Mouse (Mus musculus): ENCODE results near the gene Mybpc2. TPM values are rescaled to one million over a fixed set of nuclear protein-coding genes. Genes with fewer than 3 reads are reported as not detected.
A peak's percentile ranks its signal among the peaks of the same experiment; 100 is the strongest.

Gene Mybpc2
- total and polyA plus RNA-seq, 3 experiments: 2.0 to 8.3 (median 5.0) TPM

GRCm38 (mm10) chr7:44529518-44529917 is 5.1 kb upstream of the Mybpc2 start:
- Histone ChIP-seq H3K9ac (ENCODE audit: insufficient read depth, low read depth) (peak overlapping the region; percentile 43; the same call in 1 of the 2 replicates), H3K9me3 (replicated peaks; ENCODE audit: low read length) (no peaks in the 10 kb centered on the region), H3K4me3 (replicated peaks in 1 of 3; ENCODE audit: low read depth in 2 of 3, low read length in 2 of 3, poor library complexity in 1 of 3) (peak overlapping the region; percentile 65 to 77 (median 72)), H3K79me2 (replicated peaks; ENCODE audit: control insufficient read depth, extremely low read depth, insufficient read depth, poor library complexity, severe bottlenecking) (peaks cover 10% of the 10 kb centered on the region), H3K36me3 (replicated peaks in 1 of 2; ENCODE audit: control insufficient read depth in 1 of 2, insufficient read depth in 1 of 2, low read length in 1 of 2) (peaks cover 16 to 53% of the 10 kb centered on the region in 2 experiments), H3K27ac (ENCODE audit: insufficient read depth, low read depth) (peak overlapping the region; percentile 98), H3K4me2 (ENCODE audit: insufficient read depth, low read depth, poor library complexity, severe bottlenecking) (peak overlapping the region; percentile 59), H3K27me3 (replicated peaks) (no peaks in the 10 kb centered on the region), H3K4me1 (ENCODE audit: control insufficient read depth in 1 of 2, insufficient read depth in 2 of 2) (peaks cover 42 to 57% of the 10 kb centered on the region in 2 experiments)
- no peak for TF ChIP-seq ZNF384 (IDR thresholded peaks at IDR 0.05; ENCODE audit: low read depth, low read length)
- TF ChIP-seq MYC (IDR thresholded peaks at IDR 0.05; ENCODE audit: low read depth, low read length): no peak
- TF ChIP-seq ZKSCAN1 (IDR thresholded peaks at IDR 0.05; ENCODE audit: borderline replicate concordance, low read depth, low read length): no peak
- peak; percentile 82 for TF ChIP-seq ETS1 (conservative IDR thresholded peaks at IDR 0.05; ENCODE audit: low read depth, low read length)
- no peak for TF ChIP-seq GABPA (IDR thresholded peaks at IDR 0.05; ENCODE audit: insufficient replicate concordance, low read depth, low read length)
- TF ChIP-seq MXI1 (IDR thresholded peaks at IDR 0.05; ENCODE audit: low read depth, low read length): no peak; the same call in 1 of the 2 replicates
- no peak for TF ChIP-seq JUN (IDR thresholded peaks at IDR 0.05; ENCODE audit: insufficient read depth, low read depth, low read length)
- TF ChIP-seq PAX5 (IDR thresholded peaks at IDR 0.05; ENCODE audit: low read length): no peak
- TF ChIP-seq MAFK (IDR thresholded peaks at IDR 0.05; ENCODE audit: insufficient replicate concordance, low read length): peak; percentile 37; the same call in 1 of the 2 replicates
- no peak for TF ChIP-seq JUND (conservative IDR thresholded peaks at IDR 0.05; ENCODE audit: low read depth, low read length)
- no peak for TF ChIP-seq ZC3H11A (IDR thresholded peaks at IDR 0.05; ENCODE audit: low read depth, low read length)
- TF ChIP-seq HCFC1 (IDR thresholded peaks at IDR 0.05; ENCODE audit: low read depth, low read length): peak; percentile 23
- TF ChIP-seq UBTF (IDR thresholded peaks at IDR 0.05; ENCODE audit: low read depth, low read length): no peak; the same call in 1 of the 2 replicates
- TF ChIP-seq USF2 (conservative IDR thresholded peaks at IDR 0.05; ENCODE audit: low read depth, low read length): no peak
- TF ChIP-seq USF1 (IDR thresholded peaks at IDR 0.05; ENCODE audit: low read depth, low read length): no peak
- TF ChIP-seq NELFE (IDR thresholded peaks at IDR 0.05; ENCODE audit: low read depth, low read length): 0 out of 2 replicates have a peak, but pooled peaks have one; percentile 28
- TF ChIP-seq RCOR1 (conservative IDR thresholded peaks at IDR 0.05; ENCODE audit: low read depth, low read length): no peak
- no peak for TF ChIP-seq CTCF (conservative IDR thresholded peaks at IDR 0.05 in 1 of 2, IDR thresholded peaks at IDR 0.05 in 1 of 2; ENCODE audit: low read depth in 2 of 2, low read length in 2 of 2)
- TF ChIP-seq MAZ (IDR thresholded peaks at IDR 0.05; ENCODE audit: low read depth, low read length): peak; percentile 95
- TF ChIP-seq ZMIZ1 (IDR thresholded peaks at IDR 0.05; ENCODE audit: low read depth, low read length): no peak
- TF ChIP-seq SIN3A (IDR thresholded peaks at IDR 0.05; ENCODE audit: low read length): no peak; the same call in none of the 2 replicates
- TF ChIP-seq IRF4 (IDR thresholded peaks at IDR 0.05; ENCODE audit: low read depth, low read length): peak; percentile 70; the same call in 1 of the 2 replicates
- TF ChIP-seq RAD21 (IDR thresholded peaks at IDR 0.05; ENCODE audit: low read depth, low read length): no peak
- no peak for TF ChIP-seq E2F4 (IDR thresholded peaks at IDR 0.05; ENCODE audit: insufficient replicate concordance, low read depth, low read length)
- TF ChIP-seq CHD2 (IDR thresholded peaks at IDR 0.05; ENCODE audit: low read length): peak; percentile 80
- TF ChIP-seq MAX (IDR thresholded peaks at IDR 0.05; ENCODE audit: low read length): no peak
- TF ChIP-seq TCF12 (IDR thresholded peaks at IDR 0.05; ENCODE audit: low read depth, low read length): peak; percentile 94
- TF ChIP-seq EP300 (IDR thresholded peaks at IDR 0.05; ENCODE audit: low read length): peak; percentile 61
- TF ChIP-seq TBP (conservative IDR thresholded peaks at IDR 0.05; ENCODE audit: low read depth, low read length): 0 out of 2 replicates have a peak, but pooled peaks have one; percentile 23
- TF ChIP-seq POLR2AphosphoS2 (IDR thresholded peaks at IDR 0.05; ENCODE audit: low read depth, low read length): no peak
- peak; percentile 36; the same call in 1 of the 2 replicates for TF ChIP-seq POLR2A (IDR thresholded peaks at IDR 0.05; ENCODE audit: low read depth, low read length)
- peak; percentile 69 for TF ChIP-seq BHLHE40 (IDR thresholded peaks at IDR 0.05; ENCODE audit: low read depth, low read length)
- TF ChIP-seq NRF1 (IDR thresholded peaks at IDR 0.05; ENCODE audit: low read depth, low read length): no peak
- TF ChIP-seq CHD1 (IDR thresholded peaks at IDR 0.05; ENCODE audit: low read depth, low read length): no peak
- no peak for TF ChIP-seq ELF1 (IDR thresholded peaks at IDR 0.05; ENCODE audit: low read depth, low read length)
- no peak; the same call in 1 of the 2 replicates for TF ChIP-seq SMC3 (IDR thresholded peaks at IDR 0.05; ENCODE audit: low read depth, low read length)
- TF ChIP-seq MEF2A (IDR thresholded peaks at IDR 0.05; ENCODE audit: borderline replicate concordance, low read depth, low read length): peak; percentile 74
- no peak for TF ChIP-seq KAT2A (IDR thresholded peaks at IDR 0.05; ENCODE audit: insufficient replicate concordance, low read length)
- dilution Hi-C loops (cut with MboI; ENCODE audit: extremely low pct_ligation_motif_present, extremely low pct_unique_long_range_greater_than_20kb, low sequenced_read_pairs) (no loop called here), in situ Hi-C loops (cut with MboI; ENCODE audit: low pct_ligation_motif_present, low pct_unique_long_range_greater_than_20kb, low sequenced_read_pairs) (no loop called here)
- DNase-seq (ENCODE audit: extremely low read depth): peak; percentile 61
